Mouse (Mus musculus) gastrocnemius, adult 2 months (tissue): ENCODE results near the gene Zfp764. TPM values are rescaled to one million over a fixed set of nuclear protein-coding genes. Genes with fewer than 3 reads are reported as not detected.
"Not testable (repeated sequence)": the region's sequence is repeated elsewhere in the genome, so short reads cannot be mapped to it uniquely, and the experiment has no call there.

Source experiments
- DNase-seq: peaks from one replicate; pipeline ENCODE4 v3.0.0; 2022
- H3K27ac ChIP-seq: fragments of 200-600 bp; 2 replicates; pipeline ENCODE4 v1.8.1; 2022; ENCODE audit warnings: mild to moderate bottlenecking
- H3K4me3 ChIP-seq: fragments of 200-600 bp; 2 replicates; pipeline ENCODE4 v1.8.1; 2022; ENCODE audit warnings: mild to moderate bottlenecking, moderate library complexity
- CTCF ChIP-seq: fragments of 200-600 bp; IDR thresholded peaks from 2 replicates; pipeline ENCODE4 v1.8.1; 2022; ENCODE audit warnings: antibody characterized with exemption, mild to moderate bottlenecking, moderate library complexity
- intact Hi-C: fragments of 180-260 bp; cut with DNase I; formaldehyde crosslinking; loops from one replicate; pipeline ENCODE4 v1.15.1; 2025
- total RNA-seq, 2 experiments: library from RNA; stranded (reverse); gene quantifications; 2 replicates each; pipeline ENCODE4 v1.2.3; 2021

The Zfp764 gene
- total RNA-seq, 2 experiments from 2014 or later = 1.7 to 2.5 TPM

GRCm38 (mm10) chr7:127378310-127378921 lies 28.2 kb downstream of the Zfp764 start:
- Histone ChIP-seq H3K27ac (no peak overlapping the region), H3K4me3 (no peak overlapping the region)
- TF ChIP-seq CTCF = no peak
- no peak for DNase-seq
- intact Hi-C loops = no loop called here

DNA sequence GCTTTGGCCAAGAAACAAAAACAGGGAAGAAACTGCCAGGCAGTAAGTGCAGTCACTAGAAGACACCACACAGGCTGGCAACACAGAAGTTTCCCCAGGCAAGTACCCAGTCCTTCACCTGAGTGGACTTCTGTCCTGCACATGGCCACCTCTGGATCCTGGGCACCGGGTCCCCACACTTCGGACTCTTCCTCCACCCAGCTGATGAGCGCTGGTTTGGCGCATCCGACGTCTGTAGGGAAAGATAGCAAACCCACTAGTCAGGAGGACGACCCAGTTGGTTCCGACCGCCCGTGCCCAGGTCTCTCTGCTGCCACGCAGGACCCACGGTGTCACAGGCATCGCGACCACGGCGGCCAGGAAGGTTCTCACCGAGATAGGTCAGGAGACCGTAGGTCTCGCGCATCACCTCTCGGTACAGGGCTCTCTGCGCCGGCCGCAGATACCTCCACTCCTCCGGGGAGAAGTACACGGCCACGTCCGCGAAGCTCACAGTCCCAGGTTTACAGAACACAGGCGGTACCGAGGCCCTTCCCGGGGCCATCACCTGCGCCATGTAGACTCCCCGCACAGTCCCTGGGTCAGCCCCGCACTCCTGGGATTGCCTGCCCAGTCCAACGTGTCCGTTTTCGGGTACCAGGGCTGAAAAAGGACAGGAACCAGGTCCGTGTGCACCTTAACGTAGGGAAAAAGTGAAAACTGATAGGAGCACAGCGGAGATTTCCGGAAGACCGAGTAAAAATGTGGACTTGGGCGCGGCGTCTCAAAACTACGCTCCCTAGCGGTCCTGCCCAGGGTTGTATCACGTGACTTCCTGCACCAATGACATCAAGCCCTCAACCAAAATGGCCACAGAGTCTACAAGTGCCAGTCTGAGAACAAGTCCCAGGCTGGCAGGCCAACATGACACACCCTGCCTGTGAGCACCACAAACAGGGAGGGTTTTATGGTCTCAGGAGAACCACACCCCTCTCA lies 31.1 kb downstream of the Zfp764 start, which contains the start of gene Zfp747:
Gene Zfp747 (minus strand): TSS at position 780 of the 975 bp plus-strand sequence.
- peak; percentile 62 for TF ChIP-seq CTCF
- peak within 1 kb of the TSS; percentile 92 for H3K27ac ChIP-seq
- peak; percentile 94 for DNase-seq
- intact Hi-C loops = not testable (repeated sequence)
- peak within 1 kb of the TSS; percentile 97 for H3K4me3 ChIP-seq

DNA sequence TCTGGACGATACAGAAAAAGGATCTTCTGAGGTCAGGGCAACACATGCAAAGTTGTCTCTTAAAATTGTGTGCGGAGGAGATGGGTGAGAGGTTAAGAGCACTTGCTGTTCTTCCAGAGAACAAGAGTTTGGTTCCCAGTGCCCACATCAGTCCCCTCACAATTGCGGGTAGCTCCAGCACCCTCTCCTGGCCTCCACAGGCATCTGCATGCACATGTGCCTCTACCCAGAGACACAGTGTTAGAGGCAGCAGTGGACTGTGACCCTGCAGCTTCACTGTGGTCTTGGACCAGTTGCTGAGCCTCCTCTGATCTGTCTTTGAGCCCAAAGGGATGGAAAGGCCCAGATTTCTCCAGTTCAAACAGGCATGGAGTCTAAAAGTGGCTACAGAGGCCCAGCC lies 34.8 kb downstream of the Zfp764 start:
- peak; percentile 17; the same call in 1 of the 2 replicates for TF ChIP-seq CTCF
- intact Hi-C loops = not testable (repeated sequence)

DNA sequence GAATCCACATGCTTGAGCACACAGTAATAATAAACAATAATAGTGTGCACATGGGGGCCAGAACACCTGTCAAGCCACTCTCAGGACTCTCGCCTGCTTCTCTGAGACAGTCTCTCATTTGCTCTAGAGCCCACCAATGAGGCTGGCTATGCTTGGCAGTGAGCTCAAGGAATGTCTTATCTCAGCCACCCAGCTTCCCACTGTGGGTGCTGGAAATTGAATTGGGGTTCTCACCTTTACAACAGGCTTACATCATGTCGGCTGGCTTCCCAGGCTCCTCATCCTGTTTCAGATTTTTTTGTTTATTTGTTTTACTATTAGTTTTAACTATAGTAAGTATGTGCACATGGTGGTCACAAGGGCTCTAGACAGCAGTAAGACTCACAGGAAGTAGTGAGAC lies 35.4 kb downstream of the Zfp764 start:
- H3K27ac ChIP-seq = no peak overlapping the region
- no peak overlapping the region for H3K4me3 ChIP-seq
- TF ChIP-seq CTCF = no peak
- no peak for DNase-seq
- intact Hi-C loops = no loop called here

More for the DNA sequence above, 34.8 kb downstream of the Zfp764 start:
- DNase-seq, H3K27ac ChIP-seq, H3K4me3 ChIP-seq: not testable (repeated sequence)

- intact Hi-C loops = loop anchor here (10.0 kb wide), 1 partner anchor 109 kb away; the partner anchor contains the start of gene Fbrs
- TF ChIP-seq CTCF = no peak
- DNase-seq = no peak
- Histone ChIP-seq H3K27ac (no peak overlapping the region), H3K4me3 (no peak overlapping the region)
These were observed 40.4 kb downstream of the Zfp764 start for GRCm38 (mm10) chr7:127366249-127366648.

DNA sequence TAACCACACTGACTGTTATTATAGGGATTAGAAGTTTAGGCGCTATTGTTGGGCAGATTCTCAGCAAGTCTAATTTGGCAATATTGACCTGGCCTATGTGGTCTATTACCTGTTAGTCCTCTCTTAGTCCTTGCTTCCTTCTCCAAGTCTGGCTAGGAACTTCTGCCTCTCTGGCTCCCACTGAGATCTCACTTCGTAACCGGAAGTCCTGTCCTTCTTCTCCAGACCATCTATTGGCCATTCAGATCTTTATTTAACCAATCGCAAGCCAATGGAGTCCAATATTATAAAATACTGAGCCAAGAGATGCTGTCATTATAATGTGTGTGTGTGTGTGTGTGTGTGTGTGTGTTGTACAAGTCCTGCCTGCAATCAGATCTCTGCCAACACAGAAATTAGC lies 42.5 kb downstream of the Zfp764 start:
- DNase-seq = peak; percentile 30
- TF ChIP-seq CTCF = no peak
- H3K4me3 ChIP-seq = peak overlapping the region; percentile 71
- peak overlapping the region; percentile 58 for H3K27ac ChIP-seq
- intact Hi-C loops = loop anchor here (2.0 to 10.0 kb wide), 3 partner anchors 31 to 111 kb away; partner anchors contain the start of genes Fbrs and Zfp764

DNA sequence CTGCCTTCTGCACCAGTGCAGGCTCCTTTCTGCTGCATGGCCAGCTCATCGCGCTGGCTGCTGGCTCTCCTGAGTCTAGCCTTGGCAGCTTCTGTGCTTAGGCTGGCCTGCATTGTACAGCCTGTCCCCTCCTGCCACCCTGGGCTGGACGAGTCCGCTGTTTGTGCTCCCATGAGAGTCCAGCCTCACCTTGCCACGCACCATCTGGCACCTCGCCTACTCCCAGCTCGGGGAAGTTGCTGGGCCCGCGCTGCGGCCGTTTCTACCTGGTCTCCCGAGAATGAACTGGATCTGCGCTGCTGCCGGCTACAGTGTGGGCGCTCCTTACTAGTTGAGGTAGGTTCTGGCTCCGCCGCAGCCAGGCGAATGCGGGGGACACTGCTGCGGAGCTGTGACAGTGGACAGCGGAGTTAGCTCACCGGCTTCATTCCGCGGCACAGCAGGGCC lies 43.1 kb downstream of the Zfp764 start:
- H3K27ac ChIP-seq = peak overlapping the region; percentile 58
- DNase-seq = peak; percentile 39
- peak overlapping the region; percentile 71 for H3K4me3 ChIP-seq
- intact Hi-C loops = loop anchor here (2.0 to 10.0 kb wide), 3 partner anchors 44 to 135 kb away; partner anchors contain the start of genes Fbrs and Zfp764
- TF ChIP-seq CTCF = no peak

- peak; percentile 29 for DNase-seq
- intact Hi-C loops = loop anchor here (2.0 to 10.0 kb wide), 3 partner anchors 45 to 136 kb away; partner anchors contain the start of genes Fbrs and Zfp764
- TF ChIP-seq CTCF = peak; percentile 90
- Histone ChIP-seq H3K4me3 (peak overlapping the region; percentile 64), H3K27ac (0 out of 2 replicates have a peak overlapping the region, but pooled peaks have one; percentile 43)
These were observed 44.2 kb downstream of the Zfp764 start for GRCm38 (mm10) chr7:127362418-127362817.

- DNase-seq = no peak
- Histone ChIP-seq H3K4me3 (no peak overlapping the region), H3K27ac (no peak overlapping the region)
- intact Hi-C loops = loop anchor here (5.0 to 10.0 kb wide), 2 partner anchors 46 to 113 kb away; partner anchors contain the start of genes Fbrs and Zfp764
- no peak for TF ChIP-seq CTCF
These were observed 45.2 kb downstream of the Zfp764 start for GRCm38 (mm10) chr7:127361449-127361848.

DNA sequence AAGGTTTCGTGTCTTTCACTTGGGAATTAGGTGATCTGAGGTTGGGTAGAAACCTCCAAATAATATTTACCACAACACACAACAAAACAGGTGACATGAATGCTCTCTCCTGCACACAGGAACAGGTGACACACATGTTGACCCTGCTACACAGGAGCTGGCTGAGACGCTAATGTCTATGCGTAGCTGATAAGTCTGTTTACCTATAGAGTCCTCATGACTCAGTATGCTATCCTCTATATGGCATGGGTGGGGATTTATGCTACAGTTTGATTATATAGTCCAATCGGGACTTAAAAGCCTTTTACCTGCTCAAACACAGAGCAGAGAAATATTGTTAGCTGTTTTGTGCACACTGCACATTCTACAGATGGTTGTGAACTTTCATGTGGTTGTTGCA lies 46.4 kb downstream of the Zfp764 start:
- DNase-seq = no peak
- Histone ChIP-seq H3K4me3 (no peak overlapping the region), H3K27ac (no peak overlapping the region)
- TF ChIP-seq CTCF = no peak
- intact Hi-C loops = loop anchor here (5.0 to 10.0 kb wide), 2 partner anchors 47 to 115 kb away; partner anchors contain the start of genes Fbrs and Zfp764

- intact Hi-C loops = no loop called here
- Histone ChIP-seq H3K27ac (no peak overlapping the region), H3K4me3 (no peak overlapping the region)
- TF ChIP-seq CTCF = no peak
- DNase-seq = no peak
These were observed 48.1 kb downstream of the Zfp764 start for GRCm38 (mm10) chr7:127358472-127358871.

DNA sequence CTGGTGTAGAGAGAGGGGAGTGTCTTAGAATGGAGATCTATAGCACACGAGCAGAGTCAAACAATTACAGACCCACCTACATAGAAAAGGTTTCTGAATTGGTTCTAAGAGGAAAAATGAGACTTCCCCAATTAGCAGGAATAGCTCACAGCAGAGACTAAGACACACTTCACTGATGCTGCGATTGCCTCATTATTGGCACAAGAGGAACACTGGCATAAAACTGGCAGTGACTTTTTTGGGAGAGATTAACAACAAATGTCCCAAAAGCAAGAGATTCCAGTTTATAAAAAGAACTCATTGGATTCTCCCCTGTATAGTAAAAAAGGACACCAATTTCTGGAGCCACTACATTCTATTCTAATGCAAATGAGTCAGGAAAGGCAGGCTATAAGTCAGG lies 48.8 kb downstream of the Zfp764 start:
- no peak for TF ChIP-seq CTCF
- H3K4me3 ChIP-seq = no peak overlapping the region
- H3K27ac ChIP-seq = no peak overlapping the region
- intact Hi-C loops = no loop called here
- no peak for DNase-seq

DNA sequence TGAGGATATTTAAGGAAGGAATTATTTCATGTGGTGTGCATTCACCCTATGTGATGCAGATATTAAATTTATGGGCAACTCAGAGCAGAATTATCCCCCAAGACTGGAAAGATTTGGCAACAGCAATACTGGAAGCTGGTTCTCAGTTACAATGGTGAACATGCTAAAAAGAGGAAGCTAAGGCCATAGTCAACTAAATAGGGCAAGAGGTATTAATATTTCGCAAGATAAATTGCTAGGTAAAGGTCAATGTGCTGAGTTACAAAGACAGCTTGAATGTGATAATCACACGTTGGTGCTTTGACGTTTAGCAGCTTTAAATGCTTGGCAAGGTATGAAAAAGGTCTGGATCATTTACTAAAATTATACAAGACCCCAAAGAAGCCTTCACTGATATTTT lies 50.8 kb downstream of the Zfp764 start:
- no peak for TF ChIP-seq CTCF
- Histone ChIP-seq H3K27ac (no peak overlapping the region), H3K4me3 (no peak overlapping the region)
- intact Hi-C loops = no loop called here
- DNase-seq = no peak

Other genes starting within 250 kb of the Zfp764 start
- gene Cd2bp2, start 210.8 kb downstream of the Zfp764 start, total RNA-seq = 10 to 100 TPM; 27.2 to 32.4 TPM
- gene Tbc1d10b, start 198.4 kb downstream of the Zfp764 start, total RNA-seq = 10 to 100 TPM; 31.6 to 32.8 TPM
- over 10,000 TPM; 24,727 to 33,034 TPM for gene Mylpf, start 197.9 kb downstream of the Zfp764 start, total RNA-seq
- gene Zfp553, start 173.8 kb downstream of the Zfp764 start, total RNA-seq = 1 to 10 TPM; 4.2 to 5.1 TPM
- gene Sept1, start 173.7 kb downstream of the Zfp764 start, total RNA-seq = 1 to 10 TPM in 1 of 2 experiments, under 1 TPM in 1; 0.89 to 2.1 TPM
- 10 to 100 TPM; 17.6 to 17.7 TPM for gene Zfp771, start 162.5 kb downstream of the Zfp764 start, total RNA-seq
- gene Dctpp1, start 146.1 kb downstream of the Zfp764 start, total RNA-seq = 10 to 100 TPM; 25.1 to 35.4 TPM
- 10 to 100 TPM; 30.1 to 36.3 TPM for gene Sephs2, start 132.8 kb downstream of the Zfp764 start, total RNA-seq
- gene Itgal, start 110.6 kb downstream of the Zfp764 start, total RNA-seq = under 1 TPM; 0.15 to 0.25 TPM
- 10 to 100 TPM; 35.2 to 38.9 TPM for gene Zfp768, start 61.2 kb downstream of the Zfp764 start, total RNA-seq
- 1 to 10 TPM; 3.7 to 3.8 TPM for gene Zfp747, start 30.8 kb downstream of the Zfp764 start, total RNA-seq
- gene 9130019O22Rik, start 19.7 kb downstream of the Zfp764 start, total RNA-seq = 1 to 10 TPM; 1.6 to 2.4 TPM
- gene E430018J23Rik, start 13.2 kb downstream of the Zfp764 start, total RNA-seq = 1 to 10 TPM; 1.2 to 1.3 TPM
- gene Zfp688, start 15.2 kb upstream of the Zfp764 start, total RNA-seq = 1 to 10 TPM; 1.5 to 2.1 TPM
- gene Zfp689, start 42.3 kb upstream of the Zfp764 start, total RNA-seq = 1 to 10 TPM in 1 of 2 experiments, under 1 TPM in 1; 0.71 to 1.3 TPM
- 10 to 100 TPM; 19.3 to 20.9 TPM for gene Prr14, start 52.8 kb upstream of the Zfp764 start, total RNA-seq
- 10 to 100 TPM; 24.1 to 24.7 TPM for gene Fbrs, start 72.4 kb upstream of the Zfp764 start, total RNA-seq
- 10 to 100 TPM; 47.5 to 50.4 TPM for gene Srcap, start 105.2 kb upstream of the Zfp764 start, total RNA-seq
- gene Gm42715, start 112.8 kb upstream of the Zfp764 start, total RNA-seq = 1 to 10 TPM; 5.3 to 5.5 TPM
- gene Tmem265, start 154.6 kb upstream of the Zfp764 start, total RNA-seq = not detected
- 10 to 100 TPM in 1 of 2 experiments, 1 to 10 TPM in 1; 8.3 to 10.8 TPM for gene Phkg2, start 166.5 kb upstream of the Zfp764 start, total RNA-seq
- gene Ccdc189, start 181.8 kb upstream of the Zfp764 start, total RNA-seq = 1 to 10 TPM; 1.7 to 2.4 TPM
- 10 to 100 TPM; 33.3 to 34.6 TPM for gene Rnf40, start 181.9 kb upstream of the Zfp764 start, total RNA-seq
- gene Zfp629, start 209.0 kb upstream of the Zfp764 start, total RNA-seq = 1 to 10 TPM; 9.3 TPM